Mouse (Mus musculus) thymus, postnatal 25 days (tissue): ENCODE measurements at regions not wholly inside any gene's neighbourhood (a gene's known extent, or its start where the extent isn't known, plus 50 kb on each side); places are given as distances from the start of the nearest gene placed in this dataset.

Source experiments
- DNase-seq: peaks from one replicate; pipeline ENCODE4 v3.0.0; 2022

GRCm38 (mm10) chr2:137704948-137705723 is 551.2 kb upstream of the Btbd3 start:
- no peak for DNase-seq

GRCm38 (mm10) chr2:137704565-137704947 is 551.8 kb upstream of the Btbd3 start:
- no peak for DNase-seq

GRCm38 (mm10) chr2:137704051-137704450 is 552.3 kb upstream of the Btbd3 start:
- DNase-seq, result no peak

- DNase-seq, result no peak
Observed at GRCm38 (mm10) chr2:137695885-137696284, 560.5 kb upstream of the Btbd3 start.

GRCm38 (mm10) chr2:137694020-137694419 is 562.3 kb upstream of the Btbd3 start:
- DNase-seq, result no peak

- DNase-seq, result no peak
Observed at GRCm38 (mm10) chr2:137687208-137687607, 569.2 kb upstream of the Btbd3 start.

GRCm38 (mm10) chr2:137686735-137687134 is 569.6 kb upstream of the Btbd3 start:
- DNase-seq, result no peak

- DNase-seq, result no peak
Observed at GRCm38 (mm10) chr2:137681762-137682161, 565.3 kb upstream of the Jag1 start.

- DNase-seq, result no peak
Observed at GRCm38 (mm10) chr2:137663171-137663570, 546.7 kb upstream of the Jag1 start.

- DNase-seq, result no peak
Observed at GRCm38 (mm10) chr2:137662216-137662615, 545.8 kb upstream of the Jag1 start.

GRCm38 (mm10) chr2:137660449-137660848 is 544.0 kb upstream of the Jag1 start:
- no peak for DNase-seq

- DNase-seq, result no peak
Observed at GRCm38 (mm10) chr2:137654296-137654695, 537.9 kb upstream of the Jag1 start.

- DNase-seq, result no peak
Observed at GRCm38 (mm10) chr2:137644160-137644559, 527.7 kb upstream of the Jag1 start.

- no peak for DNase-seq
Observed at GRCm38 (mm10) chr2:137643269-137644055, 527.0 kb upstream of the Jag1 start.

- DNase-seq, result no peak
Observed at GRCm38 (mm10) chr2:137635019-137635621, 518.7 kb upstream of the Jag1 start.

GRCm38 (mm10) chr2:137616637-137617036 is 500.2 kb upstream of the Jag1 start:
- DNase-seq, result no peak

GRCm38 (mm10) chr2:137613791-137614190 is 497.3 kb upstream of the Jag1 start:
- DNase-seq, result no peak

- no peak for DNase-seq
Observed at GRCm38 (mm10) chr2:137608506-137608905, 492.1 kb upstream of the Jag1 start.

- DNase-seq, result no peak
Observed at GRCm38 (mm10) chr2:137598136-137598535, 481.7 kb upstream of the Jag1 start.

GRCm38 (mm10) chr2:137594509-137594908 is 478.1 kb upstream of the Jag1 start:
- no peak for DNase-seq

GRCm38 (mm10) chr2:137591551-137591950 is 475.1 kb upstream of the Jag1 start:
- no peak for DNase-seq

- no peak for DNase-seq
Observed at GRCm38 (mm10) chr2:137581491-137581890, 465.0 kb upstream of the Jag1 start.

- DNase-seq, result no peak
Observed at GRCm38 (mm10) chr2:137575750-137576149, 459.3 kb upstream of the Jag1 start.
